Mouse (Mus musculus) activated CD4-positive, CD25-positive, alpha-beta regulatory T cell, adult 4 months (primary cell): ENCODE data around the gene Gtf2h5. TPM values are rescaled to one million over a fixed set of nuclear protein-coding genes. Genes with fewer than 3 reads are reported as not detected.

Experiments used
- ATAC-seq: one replicate; pipeline ENCODE4 v1.8.0; 2017
- polyA plus RNA-seq, 2 experiments: library from polyadenylated mRNA; unstranded; fragments of 100-300 nt; shearing (Covaris generic); gene quantifications; one replicate each; pipeline ENCODE4 v1.2.1; 2017

Gene Gtf2h5
- 100 to 1,000 TPM in 1 of 2 experiments, 10 to 100 TPM in 1; 96.4 to 102 TPM for polyA plus RNA-seq

DNA sequence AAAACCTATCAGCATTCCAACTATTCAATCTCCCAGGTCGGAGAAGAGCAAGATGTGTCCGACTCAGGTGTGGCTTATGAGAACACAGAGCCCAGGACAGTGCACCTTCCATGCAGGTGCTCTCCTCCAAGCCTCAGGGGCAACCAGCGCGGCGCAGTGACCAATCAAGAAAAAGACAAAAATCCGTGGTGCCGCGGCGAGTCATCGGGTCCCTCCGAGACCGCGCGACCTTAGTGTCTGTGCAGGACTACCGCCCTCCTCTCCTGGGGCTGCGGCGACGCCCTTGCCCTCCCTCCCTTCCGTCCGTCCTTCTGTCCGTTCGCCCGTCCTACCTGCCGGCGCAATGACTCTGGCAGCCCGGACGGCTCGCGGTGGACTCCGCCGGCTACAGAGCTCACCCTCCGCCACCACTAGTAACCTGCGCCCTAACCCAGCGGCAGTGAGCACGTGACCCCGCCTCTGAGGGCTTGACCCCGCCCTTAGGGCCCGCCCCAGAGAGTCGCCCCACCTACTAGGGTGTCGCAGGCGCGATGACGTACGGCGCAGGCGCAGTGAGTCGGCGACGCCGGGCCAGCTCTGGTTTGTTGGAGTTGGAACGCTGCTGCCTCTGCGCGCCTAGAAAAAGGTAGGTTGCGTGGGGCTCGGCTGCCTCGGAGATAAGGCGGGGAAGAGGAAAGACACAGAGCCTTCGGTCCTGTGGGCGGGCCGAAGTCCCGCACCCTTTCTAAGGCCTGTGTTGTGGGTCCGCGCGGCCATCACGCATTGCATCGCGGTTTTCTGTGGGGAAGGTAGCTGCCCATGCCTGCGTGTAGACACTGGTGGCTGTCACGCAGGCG lies at the start of gene Gtf2h5, which contains the start of gene Serac1:
Gene Gtf2h5 (plus strand): TSS at position 500 of the 836 bp plus-strand sequence.
Gene Serac1 (minus strand): TSS at position 455 of the 836 bp plus-strand sequence.
- peak; percentile 97 for ATAC-seq

DNA sequence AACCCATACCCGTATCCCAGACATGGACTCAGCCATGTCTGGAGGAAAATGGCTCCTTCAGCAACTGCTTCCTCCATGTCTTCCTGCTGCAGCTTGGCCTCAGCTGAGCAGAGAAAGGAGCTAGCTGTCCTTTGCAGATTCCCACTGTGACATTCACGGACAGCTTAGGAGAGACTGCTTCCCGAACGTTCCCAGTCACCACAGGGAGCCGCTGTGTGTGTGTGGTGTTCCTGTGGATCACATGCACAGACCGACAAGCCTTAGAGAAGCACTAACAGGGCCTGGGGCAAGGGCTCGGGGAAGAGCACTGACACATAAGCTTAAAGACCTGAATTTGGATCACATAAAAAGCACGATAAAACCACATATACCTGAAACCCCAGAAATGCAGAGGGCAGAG lies 43.9 kb upstream of the Gtf2h5 start:
- ATAC-seq, result no peak

DNA sequence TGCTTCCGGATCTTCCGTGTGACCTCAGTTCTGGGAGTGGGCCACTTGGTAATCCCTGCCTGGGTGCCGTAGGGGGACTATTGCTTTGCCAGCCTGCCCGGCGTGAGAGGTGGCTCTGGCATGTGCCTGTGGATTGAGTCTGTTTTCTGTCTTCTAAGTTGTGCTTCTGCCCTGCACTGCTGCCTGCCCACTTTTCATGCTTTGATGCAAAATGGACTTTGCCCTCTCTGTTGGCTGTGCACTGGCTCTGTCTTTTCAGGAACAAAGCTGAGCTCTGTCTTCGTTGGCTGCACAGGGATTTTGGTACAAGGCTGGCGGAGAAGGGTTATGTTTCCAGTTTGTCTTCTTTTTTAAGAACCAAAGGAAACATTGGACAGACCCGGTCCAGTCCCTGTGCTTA lies 43.1 kb upstream of the Gtf2h5 start:
- ATAC-seq, result no peak

DNA sequence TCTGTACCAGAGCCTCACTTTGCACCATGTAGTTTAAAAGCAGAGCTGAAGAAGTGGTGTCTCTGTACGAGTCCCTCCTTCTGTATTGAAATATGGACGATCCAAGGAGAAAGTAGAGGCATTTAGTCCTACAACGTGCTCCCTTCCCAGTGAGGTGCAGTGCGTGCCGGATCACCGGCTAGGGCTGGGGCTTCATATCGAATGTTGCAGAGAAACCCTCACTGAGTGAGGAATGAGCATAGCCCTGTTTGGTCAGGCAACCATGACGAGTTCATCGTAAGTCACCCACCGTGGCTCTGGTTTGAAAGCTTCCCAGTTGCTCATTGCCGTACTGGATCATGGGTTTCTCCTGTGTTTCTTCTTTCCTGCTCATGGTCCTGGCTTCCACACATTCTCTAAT lies 42.7 kb upstream of the Gtf2h5 start:
- ATAC-seq, result no peak

DNA sequence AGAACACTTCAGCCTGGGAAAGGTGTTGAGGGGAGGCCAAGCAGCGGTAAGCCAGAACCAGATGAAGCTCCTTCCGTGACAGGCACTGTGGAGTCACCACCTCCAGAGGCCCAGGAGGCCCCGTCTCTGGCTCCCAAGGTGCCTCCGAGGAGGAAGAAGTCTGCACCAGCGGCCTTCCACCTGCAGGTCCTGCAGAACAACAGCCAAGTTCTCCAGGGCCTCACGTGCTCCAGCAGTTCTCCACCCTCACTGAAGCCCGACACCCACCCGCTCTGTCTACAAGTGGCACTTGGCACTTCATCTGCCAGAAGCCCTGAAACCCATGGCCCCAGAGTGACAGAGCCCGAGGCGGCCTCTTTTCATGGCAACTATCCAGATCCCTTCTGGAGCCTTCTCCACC lies 42.1 kb upstream of the Gtf2h5 start:
- no peak for ATAC-seq

DNA sequence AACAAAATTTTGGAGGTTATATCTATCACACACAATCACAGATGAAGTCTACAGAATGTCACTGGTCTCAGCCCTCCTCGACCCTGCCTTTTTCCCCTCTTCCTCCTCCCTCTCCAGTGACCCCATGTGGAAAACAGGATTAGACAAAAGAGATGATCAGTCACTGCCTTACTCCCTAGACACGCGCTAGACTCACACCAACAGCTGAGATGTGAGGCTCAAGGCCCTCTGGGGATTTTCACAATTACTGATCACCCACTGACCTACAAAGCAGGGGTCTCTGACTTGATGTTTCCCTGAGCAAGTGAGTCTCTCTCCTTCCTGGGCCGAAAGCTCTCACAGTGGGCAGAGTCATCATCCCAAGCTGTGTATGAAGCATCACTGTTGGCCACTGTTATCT lies 26.8 kb upstream of the Gtf2h5 start:
- ATAC-seq, result no peak

DNA sequence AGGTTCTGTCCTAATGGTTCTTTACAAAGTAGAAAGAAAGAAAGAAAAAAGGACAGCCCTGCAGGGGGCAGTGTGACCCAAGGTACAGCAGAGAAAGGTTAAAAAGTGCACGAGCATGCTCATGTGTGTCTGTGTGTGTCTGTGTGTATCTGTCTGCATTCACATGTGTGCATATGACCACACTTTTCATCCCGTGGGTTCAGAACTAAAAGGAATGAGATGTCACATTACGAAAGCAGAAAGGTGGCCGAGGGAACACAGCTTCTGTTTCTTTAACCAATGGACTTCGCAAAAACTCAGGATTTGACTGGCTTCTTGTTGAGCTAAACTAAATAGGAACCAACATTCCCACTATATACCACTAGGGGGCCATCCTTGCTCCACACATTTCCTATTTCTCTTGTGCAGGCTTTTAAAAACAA lies 24.6 kb upstream of the Gtf2h5 start:
- peak; percentile 49 for ATAC-seq

DNA sequence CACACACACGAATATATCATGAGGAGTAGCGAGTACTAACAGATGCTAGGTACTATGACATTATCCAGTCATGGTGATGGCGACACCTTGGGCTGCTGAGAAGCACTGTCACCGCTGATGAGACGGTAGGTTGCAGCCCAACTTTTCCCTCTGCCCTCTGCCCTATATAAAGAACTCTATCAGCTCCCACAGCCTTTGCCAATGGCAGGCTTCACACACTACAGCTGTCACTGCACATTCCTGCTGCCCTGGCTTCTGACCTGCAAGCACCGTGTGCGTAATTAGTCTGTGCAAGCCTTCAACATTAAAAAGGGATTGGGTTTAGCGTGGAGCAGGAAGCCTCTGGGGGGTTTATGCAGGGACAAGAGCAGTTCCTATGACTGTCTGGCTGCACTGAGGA lies 16.8 kb upstream of the Gtf2h5 start:
- no peak for ATAC-seq

DNA sequence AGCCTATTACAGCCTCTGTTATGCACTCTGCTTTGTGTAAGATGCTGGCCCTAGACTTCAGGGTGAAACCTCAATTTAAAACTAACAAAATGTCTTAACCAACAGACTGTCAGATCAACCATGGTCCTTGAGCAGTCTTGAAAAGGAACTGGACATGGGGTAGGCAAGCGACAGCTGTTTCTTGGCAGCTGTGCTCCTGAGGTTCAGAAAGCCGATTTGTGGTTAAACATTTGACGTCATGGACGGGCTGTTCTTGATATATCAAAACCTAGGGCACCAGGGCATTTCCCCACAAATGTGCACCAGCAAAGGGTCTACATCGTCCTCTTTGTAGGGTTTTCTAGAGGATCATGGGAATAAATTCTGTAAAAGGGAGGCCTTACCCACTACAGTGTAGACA lies 16.1 kb upstream of the Gtf2h5 start:
- no peak for ATAC-seq

DNA sequence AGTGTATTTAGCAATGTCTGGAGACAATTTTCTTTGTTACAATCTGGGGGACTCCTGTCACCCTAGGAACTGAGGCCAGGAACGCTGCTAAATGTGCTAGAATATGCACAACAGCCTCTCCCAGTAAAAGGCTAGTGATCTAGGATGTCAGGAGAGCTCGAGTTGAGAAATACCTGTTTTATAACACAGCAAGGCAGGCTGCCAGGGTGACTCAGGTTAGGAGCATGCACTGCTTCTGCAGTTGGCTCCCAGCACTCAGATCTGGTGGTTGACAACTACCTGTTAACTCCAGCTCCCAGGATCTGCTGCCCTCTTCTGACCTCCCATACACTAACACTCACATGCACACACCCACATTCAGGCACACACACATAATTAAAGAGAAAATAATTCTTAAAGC lies 13.6 kb upstream of the Gtf2h5 start:
- no peak for ATAC-seq

DNA sequence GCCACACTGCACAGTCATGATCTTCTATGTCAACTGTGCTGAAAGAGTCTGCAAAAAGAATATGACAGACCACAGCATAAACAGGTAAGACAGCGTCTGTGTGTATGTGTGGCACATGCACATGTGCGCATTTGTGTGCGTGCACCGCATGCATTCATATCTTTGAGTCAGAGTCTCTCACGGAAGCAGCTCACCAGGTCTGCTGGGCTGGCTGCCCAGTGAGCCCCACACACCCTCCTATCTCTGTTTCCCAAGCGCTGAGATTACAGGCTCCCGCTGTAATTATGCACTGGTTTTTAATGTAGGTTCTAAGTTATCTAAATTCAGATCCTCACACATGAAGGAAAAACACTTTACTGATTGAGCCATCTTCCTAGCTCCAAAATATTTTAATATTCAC lies 12.0 kb upstream of the Gtf2h5 start:
- ATAC-seq, result no peak

DNA sequence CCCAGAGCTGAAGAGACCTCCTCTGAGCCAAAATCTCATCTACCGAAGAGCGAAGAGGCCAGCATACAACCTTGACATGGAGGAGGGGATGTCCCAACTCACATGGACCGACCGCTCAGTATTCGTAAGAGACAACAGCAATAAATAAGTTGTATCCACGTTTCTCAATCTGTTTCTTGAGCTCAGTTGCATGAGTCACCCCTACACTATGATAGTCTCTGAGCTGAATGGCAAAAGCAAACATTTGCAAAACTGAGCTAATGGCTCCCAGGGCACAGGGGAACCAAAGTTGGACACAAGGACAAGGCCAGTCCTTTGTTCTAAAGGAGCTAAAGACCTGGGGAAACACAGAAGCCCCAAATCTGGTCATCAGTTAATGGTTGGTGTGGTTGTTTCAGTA lies 9.7 kb upstream of the Gtf2h5 start:
- no peak for ATAC-seq

DNA sequence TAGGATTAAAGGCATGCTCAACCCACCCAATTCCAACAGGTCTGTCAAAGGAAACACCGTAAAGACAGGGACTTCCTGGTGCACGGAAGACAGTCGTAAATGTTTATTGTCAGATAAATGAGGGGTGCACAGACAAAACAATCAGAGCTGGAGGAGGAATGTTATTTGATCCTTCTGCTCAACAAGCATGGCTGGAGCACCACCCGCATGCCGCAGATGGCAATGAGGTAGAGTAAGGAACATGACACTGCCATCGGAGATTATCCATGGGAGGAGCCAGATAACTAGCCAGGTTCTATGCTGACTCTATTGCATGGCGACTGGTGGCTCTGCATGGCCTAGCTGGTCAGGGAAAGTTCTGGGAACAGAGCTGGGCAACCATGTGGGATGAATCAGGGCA lies 6.2 kb upstream of the Gtf2h5 start:
- ATAC-seq, result no peak

DNA sequence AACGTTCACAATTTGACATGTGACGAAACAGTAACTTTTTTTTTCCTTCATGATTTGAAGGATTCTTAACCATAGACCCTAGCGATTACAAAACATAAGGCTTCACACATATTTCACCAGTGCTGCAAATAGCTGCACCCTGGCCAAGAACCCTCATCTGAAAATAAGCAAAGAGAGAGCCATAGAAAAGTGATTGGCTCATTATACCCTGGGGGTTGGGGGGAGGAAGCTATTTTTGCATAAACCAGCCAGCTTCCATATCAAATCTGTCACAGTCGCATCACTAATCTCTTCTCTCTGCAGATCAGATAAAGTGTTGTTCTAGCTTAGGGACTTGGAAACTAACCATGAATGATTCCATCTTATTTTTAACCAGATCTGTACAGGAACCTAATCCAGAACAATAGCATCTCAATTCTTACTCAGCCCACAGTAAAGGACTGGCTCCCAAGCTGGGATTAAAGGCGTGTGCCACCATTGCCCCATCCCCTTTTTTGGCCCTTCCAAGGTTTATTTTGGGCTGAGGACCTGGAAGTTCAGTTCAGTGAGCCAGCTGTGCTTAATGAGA lies 3.8 kb downstream of the Gtf2h5 start:
- ATAC-seq, result no peak

DNA sequence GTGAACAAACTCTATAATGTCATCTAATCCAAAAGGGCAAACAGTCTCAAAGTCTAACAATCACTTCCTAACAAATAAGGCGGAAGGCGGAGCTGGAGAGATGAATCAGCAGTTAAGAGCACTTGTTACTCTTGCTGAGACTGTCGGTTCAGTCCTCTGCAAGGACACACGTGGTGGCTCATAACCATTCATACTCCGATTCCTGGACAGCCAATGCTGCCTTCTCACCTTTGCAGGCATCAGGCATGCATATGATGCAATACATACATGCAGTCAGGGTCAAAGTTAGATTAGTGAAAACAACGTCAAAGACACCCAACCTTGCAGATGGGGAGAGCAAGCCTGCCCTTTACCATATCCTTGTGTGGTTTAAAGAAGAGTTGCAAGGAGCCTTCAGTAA lies 12.0 kb downstream of the Gtf2h5 start:
- no peak for ATAC-seq

DNA sequence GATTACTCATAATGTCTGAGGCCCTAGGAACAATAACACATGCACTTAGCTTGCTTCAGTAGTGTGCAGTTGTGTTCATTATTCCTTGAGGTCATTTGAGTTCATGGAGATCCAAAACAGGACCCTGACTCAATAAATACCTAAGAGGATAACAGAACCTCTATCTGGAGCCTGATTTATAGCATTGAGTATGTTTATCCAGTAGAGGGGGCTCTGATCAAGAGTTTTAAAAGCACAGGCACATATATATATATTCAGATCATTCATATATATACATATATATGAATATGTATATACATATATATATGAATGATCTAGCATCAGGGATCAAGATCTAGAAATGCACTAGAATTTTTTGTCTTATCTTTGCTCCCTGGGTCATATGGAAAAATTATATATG lies 16.0 kb downstream of the Gtf2h5 start:
- ATAC-seq, result no peak

DNA sequence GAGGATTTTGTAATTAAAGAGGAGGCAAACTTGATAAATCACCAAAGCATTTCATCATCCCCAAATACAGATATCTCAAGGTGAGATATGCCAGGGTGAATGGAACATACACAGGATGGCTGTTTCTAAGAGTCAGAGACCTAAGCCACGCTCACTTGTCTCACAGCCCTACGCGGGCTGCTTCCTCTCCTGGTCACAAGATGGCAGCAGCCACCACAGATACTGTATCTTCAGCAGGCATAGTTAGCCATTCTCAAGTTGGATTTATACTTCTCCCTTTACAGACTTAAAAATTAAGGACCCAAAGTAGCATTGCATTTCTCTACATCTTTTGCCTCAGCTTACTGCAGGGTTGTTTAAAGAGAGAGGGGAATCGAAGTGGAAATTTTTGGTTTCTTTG lies 18.3 kb downstream of the Gtf2h5 start:
- peak; percentile 91 for ATAC-seq

DNA sequence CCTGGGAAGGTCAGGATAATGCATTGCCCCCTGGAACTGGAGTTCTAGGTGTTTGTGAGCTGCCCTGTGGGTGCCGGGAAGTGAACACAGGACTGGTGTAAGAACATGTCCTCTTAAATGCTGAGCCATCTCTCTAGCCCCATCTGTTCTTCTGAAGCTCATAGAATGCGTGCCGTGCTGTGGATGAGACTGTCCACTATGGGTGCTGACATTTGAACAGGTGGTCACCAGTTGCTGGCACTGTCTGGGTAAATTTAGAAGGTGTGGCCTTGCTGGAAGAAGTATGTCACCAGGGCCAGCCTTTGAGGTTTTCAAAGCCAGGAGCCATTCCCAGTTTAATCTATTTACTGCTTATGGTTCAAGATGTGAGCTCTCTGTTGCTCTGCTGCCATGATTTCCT lies 22.7 kb downstream of the Gtf2h5 start:
- no peak for ATAC-seq

DNA sequence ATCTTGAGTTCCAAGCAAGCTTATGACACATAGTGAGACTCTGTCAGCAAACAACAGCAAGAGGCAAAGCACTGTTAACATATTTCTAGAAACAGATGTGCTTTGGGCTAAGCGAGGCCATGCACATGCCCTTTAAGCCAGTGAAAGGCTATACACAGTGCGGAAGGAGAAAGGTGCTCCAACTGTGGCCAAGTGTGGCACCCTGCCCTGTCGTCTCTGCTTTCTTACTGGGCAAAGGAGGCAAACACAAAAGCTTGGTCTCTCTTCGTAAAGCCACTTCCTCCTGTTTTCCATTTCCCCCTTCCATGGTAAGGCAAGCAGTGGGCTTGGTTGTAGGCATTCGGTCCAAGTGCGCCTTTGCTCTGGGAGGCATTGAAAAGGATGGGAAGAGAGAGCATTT lies 24.0 kb downstream of the Gtf2h5 start:
- no peak for ATAC-seq

DNA sequence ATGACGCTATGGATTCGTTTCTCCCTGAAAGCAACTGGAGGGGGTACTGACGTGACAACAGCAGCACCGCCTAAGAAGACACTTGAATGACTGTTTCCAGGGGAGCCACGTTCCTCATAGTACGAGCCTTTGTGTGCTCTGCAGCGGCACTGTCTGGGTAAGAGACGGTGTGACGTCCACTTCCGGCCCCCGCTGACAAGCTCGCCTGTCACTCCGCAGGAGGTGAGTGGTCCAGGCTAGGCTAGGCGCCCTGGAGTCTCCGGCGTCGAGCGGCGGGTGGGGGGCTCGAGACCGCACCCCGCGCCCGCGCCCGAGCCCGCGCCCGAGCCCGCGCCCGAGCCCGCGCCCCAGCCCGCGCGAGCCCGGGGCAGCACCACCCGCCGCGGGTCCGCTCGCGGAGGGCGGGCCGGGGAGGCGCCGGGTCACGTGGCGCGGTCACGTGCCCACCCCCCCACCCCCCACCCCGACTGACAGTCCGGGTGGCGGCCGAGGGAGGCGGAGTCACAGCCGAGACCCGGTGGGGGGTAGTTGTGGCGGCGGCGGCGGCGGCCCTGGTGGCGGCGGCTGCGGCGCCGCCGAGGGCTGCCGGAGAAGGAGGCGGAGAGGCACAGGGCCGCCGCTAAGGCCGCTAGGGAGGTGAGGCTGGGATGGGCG lies 26.9 kb downstream of the Gtf2h5 start, which contains the start of gene Tulp4:
Gene Tulp4 (plus strand): TSS at position 77 of the 654 bp plus-strand sequence.
- ATAC-seq, result peak; percentile 96

DNA sequence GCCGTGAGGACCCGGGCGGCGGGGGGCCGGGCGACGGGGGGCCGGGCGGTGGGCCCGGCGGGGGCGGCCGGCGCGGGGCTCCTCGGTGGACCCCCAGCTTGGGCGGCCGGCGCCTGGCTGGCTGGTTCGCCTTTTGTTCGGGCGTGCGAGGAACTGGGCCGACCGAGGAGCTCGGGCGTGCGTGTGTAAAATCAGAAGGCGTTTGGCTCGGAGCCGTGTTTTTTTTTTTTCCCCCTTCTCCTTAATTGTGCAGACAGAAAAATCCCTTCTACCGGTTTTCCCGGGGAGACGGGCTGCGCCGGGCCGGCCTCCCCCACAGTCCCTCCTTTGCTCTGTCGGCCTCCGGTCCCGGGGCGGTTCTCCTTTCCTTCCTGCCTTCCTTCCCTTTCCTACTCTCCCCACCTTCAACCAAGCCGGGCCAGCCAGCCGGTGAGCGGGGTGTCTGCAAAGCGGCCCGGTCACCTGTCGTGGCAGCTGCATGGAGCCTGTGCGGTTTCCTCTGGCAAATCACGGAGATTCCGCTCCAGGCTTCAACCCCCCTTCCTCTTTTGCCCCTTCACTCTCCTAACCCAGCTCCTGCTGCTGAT lies 27.5 kb downstream of the Gtf2h5 start:
- peak; percentile 8 for ATAC-seq

DNA sequence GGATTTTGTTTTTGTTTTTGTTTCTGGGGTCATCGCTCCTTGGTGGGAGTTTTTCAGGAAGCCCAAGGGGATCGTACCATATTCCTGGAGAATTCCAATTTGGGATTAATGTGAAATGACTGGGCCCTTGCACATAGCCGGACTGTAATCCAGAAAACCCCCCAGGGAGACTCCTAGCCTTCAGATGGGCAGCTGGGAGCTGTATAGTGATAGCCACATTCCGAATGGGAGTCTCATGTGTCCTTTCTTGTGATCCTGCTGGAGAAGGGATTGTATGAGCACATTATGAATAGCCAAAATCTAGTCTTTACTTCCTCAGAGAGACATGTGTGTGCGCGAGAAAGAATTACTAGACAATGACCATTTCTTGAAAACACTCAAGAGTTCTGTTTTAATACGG lies 28.6 kb downstream of the Gtf2h5 start:
- ATAC-seq, result no peak

DNA sequence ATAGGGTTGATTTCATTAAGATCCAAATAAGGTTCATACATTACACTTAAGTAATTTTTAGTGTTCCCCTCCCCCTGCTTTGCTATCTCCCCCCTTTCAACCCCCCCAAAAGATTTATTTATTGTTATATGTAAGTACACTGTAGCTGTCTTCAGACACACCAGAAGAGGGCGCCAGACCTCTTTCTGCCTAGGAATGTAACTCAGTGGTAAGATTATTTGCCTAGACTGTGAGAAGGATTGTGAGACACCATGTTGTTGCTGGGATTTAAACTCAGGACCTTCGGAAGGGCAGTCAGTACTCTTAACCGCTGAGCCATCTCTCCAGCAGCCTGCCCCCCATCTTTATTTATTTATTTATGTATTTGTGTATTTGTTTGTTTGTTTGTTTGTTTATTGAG lies 31.4 kb downstream of the Gtf2h5 start:
- no peak for ATAC-seq
